Mouse (Mus musculus): Measurements from ENCODE around the gene Fam163a.

Fam163a gene

DNA sequence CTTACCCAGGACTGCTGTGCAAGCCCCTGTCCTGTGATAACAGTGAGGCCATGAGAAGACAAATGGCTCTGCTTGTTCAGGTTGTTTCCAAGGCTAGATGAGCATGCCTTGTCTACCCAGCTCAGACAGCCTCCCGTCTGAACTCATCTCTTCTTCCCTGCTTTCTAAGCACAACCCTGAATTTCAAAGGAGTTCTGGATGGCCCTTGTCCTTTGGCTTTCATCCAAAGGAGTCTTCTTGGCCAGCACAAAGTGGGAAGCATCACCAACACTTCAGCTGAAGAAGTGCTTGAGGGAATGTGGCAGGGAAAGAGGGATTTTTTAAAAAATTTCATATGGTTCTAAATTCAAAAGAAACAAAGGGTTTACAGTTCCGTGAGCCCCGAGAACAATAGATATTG lies 3.8 kb downstream of the Fam163a start:
- DNase-seq (ENCODE audit: low read depth, low spot score) = no peak

DNA sequence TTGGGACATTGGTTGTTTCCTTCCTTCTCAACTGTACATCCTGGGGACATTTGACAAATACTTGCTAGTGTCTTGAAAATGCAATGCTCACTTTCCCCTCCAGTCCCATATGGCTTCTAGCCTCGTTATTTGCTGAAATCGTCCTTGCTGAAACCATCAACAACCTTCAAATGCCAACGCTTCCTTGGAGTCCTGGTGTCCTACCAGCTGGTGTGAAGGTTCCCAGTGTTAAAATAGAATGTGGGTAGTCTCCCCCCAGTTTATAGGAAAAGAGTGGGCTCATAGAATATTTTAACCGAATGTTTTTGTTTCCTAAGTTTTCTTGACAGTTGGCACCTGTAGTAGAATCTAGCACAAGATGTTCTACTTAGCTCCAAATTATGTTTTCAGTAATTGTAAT lies 7.2 kb downstream of the Fam163a start:
- peak; percentile 63 for DNase-seq (ENCODE audit: low read depth, low spot score)

DNA sequence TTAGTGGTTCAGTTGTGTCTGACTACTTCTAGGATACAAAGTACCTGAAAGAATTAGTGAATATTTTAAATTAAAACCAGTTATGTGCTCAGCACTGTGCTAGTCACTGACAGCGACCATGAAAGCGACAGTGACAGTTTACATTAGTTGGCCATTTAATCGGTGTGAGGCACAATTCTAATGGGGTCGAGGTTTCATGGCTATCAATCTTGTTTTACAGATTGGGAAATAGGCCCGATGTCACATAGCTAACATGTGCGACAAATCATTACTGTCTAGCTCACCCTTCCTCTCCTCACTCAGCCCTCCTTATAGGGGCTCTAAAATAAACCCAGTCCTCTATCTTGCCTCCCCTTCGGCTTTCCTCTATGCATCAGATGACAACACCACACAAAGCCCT lies 11.5 kb downstream of the Fam163a start:
- no peak for DNase-seq (ENCODE audit: low read depth, low spot score)

DNA sequence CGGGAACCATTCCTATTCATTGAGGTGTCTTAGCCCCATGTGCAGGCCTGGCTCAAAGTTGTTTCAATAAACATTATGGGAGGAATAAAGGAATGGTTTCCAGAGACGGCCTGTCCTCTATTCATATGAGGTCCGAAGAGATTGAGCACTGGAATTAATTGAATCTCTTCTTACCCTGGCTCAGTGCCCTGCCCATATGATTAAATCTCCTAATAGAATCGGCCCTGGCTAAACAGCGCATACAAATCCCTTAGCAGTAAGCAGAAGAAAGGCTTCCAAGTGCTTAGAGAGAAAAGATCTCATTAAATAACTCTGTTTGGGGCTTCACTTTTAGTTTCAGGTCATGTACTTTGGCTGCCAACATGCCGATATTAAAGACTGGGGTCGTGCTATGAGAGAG lies 12.0 kb downstream of the Fam163a start:
- DNase-seq (ENCODE audit: low read depth, low spot score) = no peak

DNA sequence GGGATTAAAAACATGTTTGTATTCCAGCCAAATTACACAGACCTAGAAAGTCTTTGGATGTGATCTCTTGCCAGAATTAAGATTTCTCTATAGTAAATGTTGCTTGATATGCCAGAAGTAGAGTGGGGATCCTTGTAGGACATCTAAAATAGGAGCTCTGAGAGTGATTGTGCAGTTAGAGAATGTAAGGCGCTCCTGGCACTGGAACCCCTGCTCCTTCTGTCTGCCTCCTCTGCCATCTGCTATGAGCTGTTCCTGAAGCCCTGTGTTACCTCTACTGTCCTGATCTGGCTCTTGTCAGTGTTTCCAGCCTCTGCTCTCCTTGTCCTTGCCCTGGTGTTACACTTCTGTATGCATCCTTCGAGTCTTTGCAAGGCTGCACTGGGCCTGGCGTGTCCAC lies 18.2 kb downstream of the Fam163a start:
- peak; percentile 54 for DNase-seq (ENCODE audit: low read depth, low spot score)

DNA sequence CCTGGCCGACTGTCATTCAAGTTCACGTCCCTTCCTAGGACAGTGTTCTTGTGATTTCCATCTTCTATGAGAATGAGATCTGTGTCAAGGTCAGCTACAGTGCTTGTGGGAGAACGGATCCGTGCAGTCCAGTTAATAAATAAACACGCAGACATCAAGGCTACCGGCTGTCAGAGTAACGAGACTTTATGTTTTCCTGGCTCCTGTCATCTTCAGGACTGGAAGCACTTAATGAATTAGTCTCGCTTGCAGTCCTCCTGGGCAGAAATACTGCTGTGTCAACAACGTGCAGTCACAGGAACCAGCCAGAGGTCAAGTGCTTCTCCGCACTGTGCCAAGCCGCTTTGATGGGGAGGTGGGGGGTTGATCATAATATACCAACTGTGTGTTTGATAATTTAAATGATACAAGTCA lies 20.7 kb downstream of the Fam163a start:
- no peak for DNase-seq (ENCODE audit: low read depth, low spot score)

DNA sequence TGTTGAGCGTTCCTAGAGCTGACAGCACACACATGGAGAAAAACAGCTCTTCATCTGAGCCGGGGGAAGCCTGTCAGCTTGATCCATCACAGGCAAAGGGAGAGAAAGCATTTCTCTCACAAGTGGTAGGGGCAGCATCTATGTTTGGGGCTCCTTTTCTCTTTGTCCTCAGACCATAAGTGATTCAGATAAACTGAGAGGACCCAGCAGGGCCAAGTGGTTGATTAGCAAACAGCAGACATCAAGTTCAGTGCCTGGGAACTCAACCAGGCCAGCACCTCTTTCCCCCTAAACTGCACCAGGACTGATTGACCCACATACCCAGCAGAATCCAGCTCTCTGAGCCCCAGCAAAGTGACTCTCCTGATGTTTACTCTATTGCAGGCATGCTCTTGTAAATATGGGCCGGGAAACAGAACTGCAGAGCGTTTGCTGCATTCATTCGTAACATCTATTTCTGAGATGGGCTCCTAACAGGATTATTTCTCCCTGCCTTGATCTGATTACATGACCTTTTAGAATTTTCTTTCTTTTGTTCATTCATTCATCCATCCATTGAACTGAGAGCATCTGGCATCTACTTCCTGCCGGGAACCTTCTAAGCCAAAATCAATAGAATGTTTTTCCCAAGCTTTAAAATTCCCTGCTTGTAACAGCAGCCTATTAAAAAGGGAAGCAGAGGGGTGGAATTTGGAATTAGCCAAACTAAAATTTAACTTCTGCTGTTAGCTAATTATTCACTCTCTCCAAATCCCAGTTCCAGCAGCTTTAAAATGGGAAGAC lies 21.5 kb downstream of the Fam163a start:
- peak; percentile 26 for DNase-seq (ENCODE audit: low read depth, low spot score)

DNA sequence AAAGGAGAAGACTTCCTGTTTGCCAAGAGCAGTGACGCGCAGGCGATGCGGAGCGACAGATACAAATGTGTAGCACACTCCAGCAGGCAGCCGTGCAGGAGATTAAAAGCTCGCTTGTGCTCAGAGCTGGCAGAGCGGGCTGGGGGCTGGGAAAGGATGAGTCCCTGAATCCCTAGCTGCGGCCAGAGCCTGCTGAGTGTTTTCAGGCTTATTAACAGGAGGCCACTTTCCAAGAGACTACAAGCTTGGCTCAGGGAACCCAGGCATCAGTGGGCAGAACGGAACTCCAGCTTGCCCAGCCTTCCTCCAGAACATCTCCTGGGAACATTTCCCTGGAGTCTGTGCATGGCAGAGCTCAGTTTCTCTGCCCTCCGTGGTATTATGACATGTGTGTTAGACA lies 25.0 kb downstream of the Fam163a start:
- DNase-seq (ENCODE audit: low read depth, low spot score) = peak; percentile 74

DNA sequence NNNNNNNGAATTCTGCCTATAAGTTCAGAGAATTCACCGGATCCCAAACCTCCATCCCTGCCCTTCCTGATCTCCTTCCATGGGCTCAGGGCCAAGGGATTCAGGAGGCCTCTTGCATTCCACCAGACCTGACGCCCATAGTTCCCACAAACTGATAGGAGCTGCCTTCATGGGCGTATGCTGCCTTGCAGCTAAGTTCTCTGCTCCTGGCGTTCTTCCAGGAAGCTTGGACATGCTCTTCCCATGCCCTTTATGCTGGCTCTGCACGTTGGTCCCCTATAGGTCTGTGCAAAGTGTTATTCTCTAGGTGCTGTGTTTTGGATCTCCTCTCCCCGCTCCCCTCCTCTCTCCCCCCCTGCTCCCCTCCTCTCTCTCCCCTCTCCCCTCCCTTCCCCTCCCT lies 36.1 kb downstream of the Fam163a start:
- no peak for DNase-seq (ENCODE audit: low read depth, low spot score)

DNA sequence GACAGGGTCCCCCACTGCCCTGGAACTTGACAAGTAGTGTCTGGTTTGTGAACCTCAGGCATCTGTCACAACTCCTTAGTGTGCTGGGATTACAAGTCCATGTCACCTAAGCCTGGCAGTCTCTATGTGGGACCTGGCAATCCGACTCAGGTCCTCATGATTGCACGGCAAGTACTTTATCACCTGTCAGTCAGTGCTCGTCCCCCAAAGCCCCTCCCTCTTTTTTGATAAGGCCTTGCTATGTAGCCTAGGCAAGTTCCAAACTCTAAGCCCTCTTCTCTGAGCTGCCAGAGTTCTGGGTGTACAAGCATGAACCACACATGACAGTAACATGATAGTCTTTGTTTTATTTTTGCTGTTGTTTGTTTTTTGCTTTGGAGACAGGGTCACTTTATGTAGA lies 88.1 kb downstream of the Fam163a start:
- DNase-seq (ENCODE audit: low read depth, low spot score) = no peak

DNA sequence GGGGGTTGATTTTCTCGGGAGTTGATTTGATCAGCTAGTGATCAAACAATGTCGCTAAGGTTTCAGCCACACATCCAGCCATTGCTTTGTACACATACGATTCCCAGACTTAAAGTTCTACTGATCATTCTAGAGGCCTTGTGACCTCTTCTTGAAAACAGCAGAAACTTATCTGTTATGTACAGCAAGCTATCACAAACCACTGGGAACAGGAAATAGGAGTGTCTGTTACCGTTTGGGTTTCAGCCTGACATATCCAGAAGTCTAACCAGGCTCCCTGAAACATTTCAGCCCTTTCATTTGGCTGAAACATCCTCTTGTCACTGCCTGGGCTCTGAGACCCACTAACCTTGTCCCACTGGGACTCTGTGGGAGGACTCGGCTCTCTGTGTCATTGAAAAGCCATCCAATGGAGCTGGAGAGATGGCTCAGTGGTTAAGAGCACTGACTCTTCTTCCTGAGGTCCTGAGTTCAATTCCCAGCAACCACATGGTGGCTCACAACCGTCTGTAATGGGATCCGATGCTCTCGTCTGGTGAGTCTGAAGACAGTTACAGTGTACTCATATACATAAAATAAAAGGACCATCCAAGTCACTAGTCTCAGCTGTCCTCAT lies 90.8 kb downstream of the Fam163a start:
- DNase-seq (ENCODE audit: low read depth, low spot score) = no peak

DNA sequence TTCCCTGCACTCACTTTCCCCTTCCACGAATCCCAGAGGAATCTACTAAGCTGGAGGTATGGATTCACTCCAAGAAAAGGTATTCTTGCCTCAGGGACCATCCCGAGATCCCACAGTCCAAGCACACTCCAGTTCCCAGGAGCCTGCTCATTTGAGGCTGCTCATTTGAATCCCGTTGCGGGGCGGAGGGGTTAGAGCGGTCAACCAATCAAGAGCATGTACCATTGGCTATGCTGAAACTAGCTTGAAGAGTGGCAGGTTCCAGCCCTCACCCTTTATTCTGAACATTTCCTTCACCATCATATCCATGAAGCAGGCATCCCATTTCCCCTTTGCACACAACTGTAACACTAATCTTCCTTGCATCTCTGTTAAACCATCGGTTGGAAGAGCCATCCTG lies 92.7 kb downstream of the Fam163a start:
- no peak for DNase-seq (ENCODE audit: low read depth, low spot score)

DNA sequence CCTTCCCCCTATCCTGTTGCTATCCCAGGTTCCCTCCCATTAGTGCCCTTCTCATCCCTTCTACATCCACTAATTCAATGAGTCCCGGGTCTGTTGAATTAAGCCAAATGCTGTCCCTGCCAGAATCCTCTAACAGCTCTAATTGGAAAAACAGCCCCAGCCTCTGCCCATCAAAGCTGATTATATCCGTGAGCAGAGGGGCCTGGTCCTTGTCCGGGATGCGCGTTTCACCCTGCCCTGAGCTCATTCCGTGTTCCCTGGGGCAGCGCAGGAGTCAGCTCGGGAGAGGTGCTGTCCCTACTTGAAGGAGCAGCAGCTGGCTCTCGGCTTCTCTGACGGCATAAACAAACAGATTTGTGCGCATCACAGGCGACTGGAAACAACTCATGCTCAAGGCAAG lies 93.1 kb downstream of the Fam163a start:
- peak; percentile 11 for DNase-seq (ENCODE audit: low read depth, low spot score)

DNA sequence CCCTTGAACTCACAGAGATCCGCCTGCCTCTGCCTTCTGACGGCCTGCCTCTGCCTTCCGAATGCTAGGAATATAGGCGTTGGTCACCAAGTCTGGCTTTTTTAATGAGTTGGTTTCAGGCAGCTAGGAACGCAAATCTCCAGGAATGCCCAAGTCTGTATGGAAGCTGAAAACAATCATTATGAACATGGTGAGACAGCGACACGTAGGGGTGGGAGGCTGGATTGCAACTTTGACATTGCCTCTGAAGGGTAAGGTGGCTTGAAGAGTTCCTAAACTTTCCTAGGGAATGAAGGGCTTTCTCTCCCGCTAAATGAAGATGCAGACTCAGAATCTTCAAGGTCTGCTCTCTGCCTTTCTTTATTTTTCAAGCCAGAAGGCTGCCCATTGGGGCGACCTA lies 93.7 kb downstream of the Fam163a start:
- no peak for DNase-seq (ENCODE audit: low read depth, low spot score)

DNA sequence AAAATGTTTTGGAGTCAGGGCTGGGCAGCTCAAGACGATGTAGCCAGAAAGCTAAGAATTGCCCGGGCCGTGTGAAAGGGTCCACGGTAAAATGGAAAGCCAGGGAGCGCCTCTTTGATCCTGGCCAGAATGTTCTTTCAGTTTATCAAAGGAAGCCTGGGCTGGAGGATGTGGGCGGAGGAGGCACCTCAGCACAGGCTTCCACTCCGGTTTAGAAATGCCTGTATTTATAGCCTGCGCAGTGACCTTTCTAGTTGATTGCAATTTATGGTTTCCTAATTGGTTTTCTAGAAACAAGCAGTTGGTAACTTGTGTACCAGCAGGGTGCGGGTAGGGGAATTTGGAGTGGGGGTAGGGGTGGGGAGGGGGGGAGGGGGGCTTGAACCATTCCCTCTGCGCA lies 96.4 kb downstream of the Fam163a start:
- peak; percentile 23 for DNase-seq (ENCODE audit: low read depth, low spot score)

DNA sequence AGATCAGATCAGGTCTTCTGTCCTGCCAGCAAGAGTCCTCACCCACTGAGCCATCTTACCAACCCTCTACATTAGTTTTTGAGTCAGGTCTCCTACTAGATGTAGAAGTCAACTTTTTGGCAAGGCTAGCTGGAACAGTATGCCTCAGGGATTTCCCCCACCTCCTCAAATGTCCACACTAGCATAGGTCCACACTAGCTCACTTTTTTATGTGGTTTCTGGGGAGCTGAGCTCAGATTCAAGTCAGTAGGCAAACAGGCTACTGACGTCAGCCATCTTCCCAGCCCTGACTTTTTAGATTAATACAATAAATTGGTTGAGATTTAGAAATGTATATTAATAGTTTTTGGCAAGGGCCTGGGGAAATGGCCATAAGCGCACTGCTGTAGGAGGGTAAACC lies 97.4 kb downstream of the Fam163a start:
- DNase-seq (ENCODE audit: low read depth, low spot score) = no peak

DNA sequence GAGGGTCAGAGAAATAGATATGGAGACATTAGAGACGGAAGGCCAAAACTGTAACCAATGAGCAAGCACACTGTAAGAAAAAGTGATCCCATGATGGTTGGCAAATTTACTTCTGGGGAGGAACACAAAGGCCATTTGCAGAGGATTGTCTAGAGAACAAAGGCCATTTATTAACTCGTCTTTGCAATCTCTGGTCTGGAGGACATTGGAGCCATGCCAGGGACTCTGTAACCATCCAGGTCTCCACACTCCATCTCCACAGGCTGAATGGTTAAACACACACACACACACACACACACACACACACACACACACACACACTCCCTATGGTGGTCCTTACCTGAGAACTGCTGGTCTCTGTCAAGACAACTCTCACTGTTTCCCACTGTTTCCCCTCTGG lies 99.4 kb downstream of the Fam163a start:
- peak; percentile 45 for DNase-seq (ENCODE audit: low read depth, low spot score)

DNA sequence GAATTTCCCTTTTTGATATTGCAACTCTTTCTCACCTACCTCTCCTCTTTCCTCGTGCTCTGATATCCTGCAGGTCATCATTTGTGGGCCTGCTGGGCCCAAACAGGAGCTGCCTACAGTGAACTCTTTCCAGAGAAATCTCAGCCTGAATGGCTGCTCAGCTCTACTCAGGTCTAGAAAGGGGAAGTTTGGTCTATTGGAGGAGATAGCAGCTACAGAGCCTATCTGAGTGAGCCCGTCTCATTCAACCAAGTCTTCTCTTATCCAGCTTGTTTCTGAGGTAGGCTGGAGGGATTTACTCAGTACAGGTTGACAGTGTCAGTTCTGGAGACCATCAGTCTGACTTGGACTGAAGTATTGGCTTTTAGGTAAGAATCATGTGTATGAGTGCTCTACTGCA lies 101.1 kb downstream of the Fam163a start:
- DNase-seq (ENCODE audit: low read depth, low spot score) = no peak

DNA sequence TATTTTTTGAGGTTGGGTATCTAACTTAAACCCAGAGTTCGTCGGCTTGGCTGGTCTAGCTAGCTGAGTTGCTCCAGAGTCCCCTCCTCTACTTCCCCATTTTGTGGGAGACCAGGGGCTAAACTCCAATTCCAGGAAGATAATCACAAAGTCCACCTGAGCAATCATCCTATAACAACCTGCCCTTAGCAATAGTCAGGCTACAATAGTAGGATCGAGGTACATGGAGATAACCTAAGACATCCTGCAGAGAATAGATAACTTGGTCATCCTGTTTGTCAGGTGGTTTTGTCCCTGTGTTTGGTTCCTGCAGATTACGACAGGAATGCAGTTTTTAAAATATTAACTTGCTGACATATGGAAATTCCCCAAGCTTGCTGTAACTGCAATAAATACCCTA lies 113.0 kb downstream of the Fam163a start:
- no peak for DNase-seq (ENCODE audit: low read depth, low spot score)

DNA sequence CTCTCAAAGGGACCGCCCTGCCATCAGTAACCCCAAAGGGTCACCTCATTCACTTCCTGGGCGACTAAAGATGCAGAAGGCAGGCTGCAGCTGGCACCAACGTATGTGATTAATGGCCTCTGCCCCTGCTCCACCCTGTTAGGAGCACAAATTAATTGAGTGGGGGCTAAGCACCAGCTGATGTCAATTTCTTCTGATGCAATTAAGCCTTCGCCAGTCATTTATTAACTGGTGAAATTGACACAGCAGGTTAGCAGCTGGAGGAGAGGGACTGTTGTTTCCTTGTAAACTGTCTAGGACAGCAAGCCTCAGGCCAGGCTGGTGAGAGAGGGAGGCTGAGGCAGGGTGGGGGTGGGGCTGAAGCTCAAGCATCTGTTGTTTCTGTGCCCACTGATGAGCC lies 114.8 kb downstream of the Fam163a start:
- no peak for DNase-seq (ENCODE audit: low read depth, low spot score)

DNA sequence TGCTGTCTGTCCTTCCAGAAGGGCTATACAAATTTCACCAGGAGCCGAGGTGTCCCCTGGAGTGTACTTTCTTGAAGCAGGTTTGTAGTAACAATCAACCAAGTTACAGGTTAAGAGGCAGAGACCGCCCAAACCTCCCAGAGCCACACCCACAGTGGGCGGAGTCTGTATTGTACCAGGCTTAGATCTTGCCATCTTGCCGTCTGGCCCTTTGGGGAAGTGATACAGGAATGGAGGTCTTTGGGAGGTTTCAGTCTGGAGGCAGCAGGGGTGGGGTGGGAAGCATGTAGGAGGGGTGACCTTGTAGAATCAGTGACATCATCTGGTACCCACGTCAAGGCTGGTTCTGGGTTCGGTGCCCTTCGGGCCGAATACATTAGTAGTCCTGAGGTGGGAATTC lies 115.3 kb downstream of the Fam163a start:
- no peak for DNase-seq (ENCODE audit: low read depth, low spot score)

DNA sequence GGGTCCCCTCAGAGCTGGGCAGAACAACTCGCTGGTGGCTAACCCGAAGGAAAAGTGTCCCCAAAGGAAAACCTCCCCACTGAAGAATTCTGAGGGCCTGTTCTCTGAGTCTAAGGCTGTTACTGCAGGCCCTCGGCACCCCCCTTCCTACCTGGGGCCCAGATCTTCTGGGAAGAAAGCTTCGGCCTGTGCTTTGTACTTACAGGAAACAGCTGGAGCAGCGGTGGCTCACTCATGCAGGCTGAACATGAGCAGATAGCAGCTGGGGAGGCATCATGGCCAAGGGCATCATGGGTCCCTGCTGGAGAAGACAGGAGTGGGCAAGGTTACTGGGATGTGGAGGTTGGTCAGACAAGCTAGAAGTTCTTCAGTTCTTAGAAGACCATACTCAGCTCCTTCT lies 117.2 kb downstream of the Fam163a start:
- no peak for DNase-seq (ENCODE audit: low read depth, low spot score)

DNA sequence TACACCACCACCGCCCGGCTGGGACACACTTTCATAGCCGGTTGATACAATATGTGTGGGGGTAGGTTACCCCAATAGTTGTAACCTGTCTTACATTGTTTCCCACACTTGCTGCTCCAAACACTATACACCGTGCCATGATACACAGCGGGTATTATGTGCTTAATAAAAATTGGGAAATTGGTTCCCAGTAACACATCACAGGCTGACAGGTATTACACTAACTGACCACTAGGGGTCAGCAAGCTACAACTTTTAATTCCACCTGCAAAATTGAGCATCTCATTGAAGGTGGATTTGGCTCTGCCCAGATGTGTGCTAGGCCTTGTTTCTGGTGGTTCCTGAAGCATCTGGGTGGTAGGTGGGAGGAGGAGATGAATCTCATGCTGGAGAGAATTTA lies 119.1 kb downstream of the Fam163a start:
- peak; percentile 65 for DNase-seq (ENCODE audit: low read depth, low spot score)

DNA sequence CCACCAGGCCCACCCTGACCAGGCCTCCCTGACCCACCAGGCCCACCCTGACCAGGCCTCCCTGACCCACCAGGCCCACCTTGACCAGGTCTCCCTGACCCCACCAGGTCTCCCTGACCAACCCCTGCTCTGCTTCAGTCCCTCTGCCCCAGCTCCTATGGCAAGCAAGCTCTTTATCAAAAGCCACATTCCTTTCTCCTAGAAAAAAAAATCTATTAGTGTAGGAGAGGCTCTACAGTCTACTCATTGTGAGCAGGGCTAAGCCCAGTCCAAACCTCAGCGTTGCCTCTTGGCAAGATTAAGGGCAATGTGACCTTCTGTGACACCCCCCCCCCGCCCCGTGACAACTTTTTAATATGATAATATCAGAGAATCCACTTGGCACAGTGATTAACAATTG lies 120.2 kb downstream of the Fam163a start:
- DNase-seq (ENCODE audit: low read depth, low spot score) = no peak
